Mouse (Mus musculus) E14TG2a.4 (cell line): Measurements from ENCODE around the gene Hoxd4.

Experiments used
- H3K27me3 ChIP-seq: 2 replicates; pipeline ENCODE4 v1.6.1; 2014; ENCODE audit warnings: low read length, control low read depth; ENCODE audit not compliant: insufficient read depth
- H3K36me3 ChIP-seq: 2 replicates; pipeline ENCODE4 v1.6.1; 2014; ENCODE audit warnings: low read length, control low read depth; ENCODE audit not compliant: insufficient read depth
- H3K4me1 ChIP-seq: replicated peaks from 2 replicates; pipeline ENCODE4 v1.6.1; 2014; ENCODE audit warnings: low read depth, low read length, control low read depth
- H3K4me3 ChIP-seq: replicated peaks from 2 replicates; pipeline ENCODE4 v1.5.1; 2014; ENCODE audit warnings: mild to moderate bottlenecking, low read length
- H3K9me3 ChIP-seq: 2 replicates; pipeline ENCODE4 v1.6.1; 2014; ENCODE audit warnings: low read length, control low read depth
- CTCF ChIP-seq: conservative IDR thresholded peaks from 2 replicates; pipeline ENCODE4 v1.5.1; 2014; ENCODE audit warnings: low read length
- NANOG ChIP-seq: IDR thresholded peaks from 2 replicates; pipeline ENCODE4 v1.6.1; 2014; ENCODE audit warnings: borderline replicate concordance, low read length, mixed read lengths
- POU5F1 ChIP-seq: IDR thresholded peaks from 2 replicates; pipeline ENCODE4 v1.6.1; 2014; ENCODE audit warnings: low read length, borderline replicate concordance

The Hoxd4 gene

GRCm38 (mm10) chr2:74714881-74715280 lies 3.2 kb downstream of the Hoxd4 start:
- Histone ChIP-seq H3K9me3 (no peaks in the 10 kb centered on the region), H3K4me1 (peaks cover 40% of the 10 kb centered on the region), H3K27me3 (peaks cover 93% of the 10 kb centered on the region), H3K36me3 (no peaks in the 10 kb centered on the region), H3K4me3 (no peak overlapping the region)
- TF ChIP-seq NANOG: no peak
- TF ChIP-seq POU5F1: no peak
- no peak for TF ChIP-seq CTCF

DNA sequence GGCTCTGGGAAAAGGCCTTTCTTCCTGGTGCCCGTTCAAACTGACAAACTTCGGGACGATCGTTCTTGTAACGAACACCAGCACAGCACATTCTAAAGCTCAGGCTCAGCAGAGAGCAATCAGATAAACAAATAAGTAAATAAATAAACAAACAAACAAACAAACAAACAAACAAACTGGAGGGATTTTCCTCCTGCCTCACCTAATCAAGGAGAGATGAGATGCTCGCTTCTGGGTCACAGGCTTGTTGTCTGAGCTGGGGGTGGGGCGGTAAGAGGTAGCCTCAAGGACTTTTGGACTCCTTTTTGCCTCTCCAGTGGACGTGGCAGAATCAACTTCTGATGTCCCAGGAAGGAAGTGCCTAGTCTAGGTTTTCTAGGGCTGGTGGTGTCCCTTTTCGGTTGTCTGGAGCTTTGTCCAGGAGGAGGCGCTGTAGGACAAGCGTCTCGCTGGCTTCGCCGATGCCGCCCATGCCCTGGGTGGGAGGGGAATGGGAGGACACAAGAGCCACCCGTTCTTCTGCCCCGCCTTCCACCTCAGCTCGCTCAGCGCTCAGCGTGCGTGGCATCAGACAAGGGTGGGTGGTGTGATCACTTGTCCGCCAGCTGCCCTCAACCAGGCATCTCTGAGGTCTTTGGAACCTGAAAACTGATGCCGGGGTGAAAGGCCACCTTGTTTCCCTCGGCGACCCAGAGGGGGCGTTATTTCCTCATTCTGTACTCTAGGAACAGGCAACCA lies 3.9 kb downstream of the Hoxd4 start:
- Histone ChIP-seq H3K4me3 (peak overlapping the region; percentile 55), H3K27me3 (peaks cover 89% of the 10 kb centered on the region), H3K9me3 (no peaks in the 10 kb centered on the region), H3K4me1 (peaks cover 48% of the 10 kb centered on the region), H3K36me3 (no peaks in the 10 kb centered on the region)
- TF ChIP-seq POU5F1: no peak
- peak; percentile 39 for TF ChIP-seq CTCF

DNA sequence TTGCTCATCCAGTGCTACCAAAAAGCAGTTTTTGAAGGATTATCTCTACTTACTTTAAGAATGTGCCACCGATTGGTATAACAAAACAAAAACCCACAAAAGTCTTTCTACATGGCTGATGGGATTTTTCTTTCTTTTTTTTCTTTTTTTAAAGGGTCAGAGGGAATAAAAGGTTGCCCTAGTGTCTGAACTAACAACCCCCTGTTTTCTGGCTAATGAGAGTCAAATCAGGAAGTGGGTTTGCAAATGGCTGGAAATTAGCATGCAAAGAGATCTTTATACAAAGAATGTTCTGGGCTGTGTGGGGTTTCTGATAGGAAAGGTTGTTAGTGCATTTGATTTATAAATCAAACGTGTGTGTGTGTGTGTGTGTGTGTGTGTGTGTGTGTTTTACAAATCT lies 8.7 kb downstream of the Hoxd4 start:
- H3K4me1 ChIP-seq: peaks cover 47% of the 10 kb centered on the region
- H3K27me3 ChIP-seq: peaks cover 89% of the 10 kb centered on the region
- no peaks in the 10 kb centered on the region for H3K36me3 ChIP-seq
- 0 out of 2 replicates have a peak, but pooled peaks cover 2% of the 10 kb centered on the region for H3K9me3 ChIP-seq
- TF ChIP-seq CTCF (no peak), POU5F1 (no peak), NANOG (no peak)
- no peak overlapping the region for H3K4me3 ChIP-seq

DNA sequence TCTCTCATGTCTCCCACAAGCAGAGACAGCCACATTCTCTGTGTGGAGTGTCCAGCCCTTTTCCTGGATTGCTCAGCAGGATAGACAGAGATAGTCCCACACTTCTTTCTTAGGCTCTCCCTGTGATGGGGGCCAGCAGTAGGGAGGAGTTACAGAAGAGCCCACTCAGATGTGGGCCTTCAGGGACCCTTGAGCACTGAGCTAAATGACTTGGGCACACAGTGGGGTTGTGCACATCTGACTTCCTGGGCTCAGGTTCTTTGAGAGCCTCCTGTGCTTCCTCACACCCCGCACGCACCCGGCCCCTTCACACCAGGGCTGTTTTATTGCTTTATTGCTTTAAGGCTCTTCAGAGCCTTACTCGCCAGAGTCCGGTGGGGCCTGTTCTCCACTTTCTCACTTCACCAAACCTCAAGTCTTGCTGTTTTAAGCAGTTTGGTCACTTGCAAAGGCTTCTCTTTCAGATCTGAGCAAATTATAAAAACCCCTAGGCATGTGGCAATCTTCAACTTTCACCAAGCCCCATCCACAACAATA lies 9.3 kb downstream of the Hoxd4 start:
- 0 out of 2 replicates have a peak, but pooled peaks cover 2% of the 10 kb centered on the region for H3K9me3 ChIP-seq
- peaks cover 92% of the 10 kb centered on the region for H3K27me3 ChIP-seq
- H3K4me3 ChIP-seq: no peak overlapping the region
- H3K36me3 ChIP-seq: no peaks in the 10 kb centered on the region
- peaks cover 43% of the 10 kb centered on the region for H3K4me1 ChIP-seq
- no peak for TF ChIP-seq POU5F1
- no peak for TF ChIP-seq CTCF
- no peak for TF ChIP-seq NANOG

DNA sequence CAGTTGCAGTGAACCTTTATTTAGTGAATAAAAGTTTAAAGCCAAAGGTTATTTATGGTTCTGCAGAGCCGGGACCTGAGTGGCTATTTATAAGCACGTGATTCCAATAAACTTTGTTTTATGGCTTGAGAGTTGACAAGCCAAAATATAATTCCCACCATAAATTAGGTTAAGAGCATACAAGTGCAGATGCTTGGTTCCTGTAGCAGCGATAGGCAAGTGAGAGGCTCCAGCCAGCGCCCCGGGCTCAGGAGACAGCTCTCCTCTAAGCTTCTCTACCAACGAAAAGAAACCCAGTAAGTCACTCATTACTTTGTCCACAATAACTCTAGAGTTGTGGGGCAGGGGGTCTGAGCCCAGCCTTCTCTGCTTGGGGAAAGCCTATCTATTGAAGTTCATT lies 10.2 kb downstream of the Hoxd4 start:
- H3K4me1 ChIP-seq: peaks cover 44% of the 10 kb centered on the region
- H3K9me3 ChIP-seq: 0 out of 2 replicates have a peak, but pooled peaks cover 2% of the 10 kb centered on the region
- TF ChIP-seq POU5F1: no peak
- TF ChIP-seq CTCF: no peak
- no peak for TF ChIP-seq NANOG
- H3K36me3 ChIP-seq: no peaks in the 10 kb centered on the region
- H3K4me3 ChIP-seq: no peak overlapping the region
- peaks cover 93% of the 10 kb centered on the region for H3K27me3 ChIP-seq

- no peak for TF ChIP-seq NANOG
- Histone ChIP-seq H3K27me3 (peaks cover 93% of the 10 kb centered on the region), H3K4me3 (peak overlapping the region; percentile 32), H3K36me3 (no peaks in the 10 kb centered on the region), H3K4me1 (peaks cover 46% of the 10 kb centered on the region), H3K9me3 (0 out of 2 replicates have a peak, but pooled peaks cover 2% of the 10 kb centered on the region)
Observed at GRCm38 (mm10) chr2:74722949-74723348, 11.2 kb downstream of the Hoxd4 start.

DNA sequence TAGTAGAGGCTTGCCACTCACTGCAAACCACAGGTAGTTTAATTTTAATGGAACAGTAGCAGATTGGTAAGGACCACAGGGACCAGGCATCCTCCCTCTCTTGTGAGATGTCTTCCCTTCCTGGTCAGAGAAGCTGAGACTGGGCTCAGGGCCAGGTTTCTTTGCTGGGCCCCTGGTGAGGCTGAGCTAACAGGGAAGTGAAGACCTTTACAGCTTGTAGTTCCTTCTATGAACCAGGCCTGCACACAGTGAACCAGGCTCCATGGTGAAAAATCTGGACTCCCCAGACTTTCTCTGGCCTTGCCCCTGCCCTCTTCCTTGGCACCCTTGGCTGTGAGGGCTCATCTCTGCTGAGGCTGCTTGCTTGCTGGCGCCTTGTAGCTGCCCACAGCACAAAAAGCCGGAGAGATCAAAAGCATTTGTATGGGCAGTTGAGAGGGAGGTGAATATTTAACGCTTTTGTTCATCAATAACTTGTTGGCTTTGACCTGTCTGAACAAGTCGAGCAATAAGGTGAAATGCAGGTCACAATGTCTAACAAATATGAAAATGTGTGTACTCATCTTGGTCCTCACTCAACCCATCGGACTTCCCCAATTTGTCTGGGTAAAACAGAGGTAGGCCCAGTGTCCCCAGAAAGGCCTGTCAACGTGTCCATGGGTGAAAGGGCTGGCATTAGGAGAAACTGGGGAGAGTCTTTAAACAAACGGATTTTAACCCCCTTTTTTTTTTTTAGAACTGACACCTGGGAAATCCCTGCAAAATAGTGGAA lies 12.7 kb downstream of the Hoxd4 start:
- TF ChIP-seq CTCF (no peak), POU5F1 (no peak), NANOG (no peak)
- H3K4me3 ChIP-seq: no peak overlapping the region
- 0 out of 2 replicates have a peak, but pooled peaks cover 2% of the 10 kb centered on the region for H3K9me3 ChIP-seq
- peaks cover 52% of the 10 kb centered on the region for H3K4me1 ChIP-seq
- no peaks in the 10 kb centered on the region for H3K36me3 ChIP-seq
- peaks cover 95% of the 10 kb centered on the region for H3K27me3 ChIP-seq

DNA sequence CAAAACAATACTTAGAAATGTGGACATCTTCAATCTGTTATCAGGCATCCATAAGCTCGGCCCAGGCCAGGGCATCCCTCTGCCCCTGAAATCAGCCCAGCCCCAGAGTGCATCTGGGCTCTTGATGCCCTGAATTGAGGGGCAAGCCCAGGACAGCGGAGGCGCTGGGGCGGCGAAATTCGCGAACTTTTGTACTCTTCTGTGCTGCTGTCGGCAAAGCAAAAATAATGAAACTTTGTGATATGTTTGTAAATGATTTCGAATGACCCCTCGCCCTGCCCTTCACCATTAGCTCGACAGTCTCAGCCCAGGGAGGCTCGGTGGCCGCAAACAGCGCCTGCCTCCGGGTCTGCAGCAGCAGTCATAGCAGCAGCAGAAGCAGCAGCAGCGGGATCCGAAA lies 13.4 kb downstream of the Hoxd4 start:
- Histone ChIP-seq H3K27me3 (peaks cover 93% of the 10 kb centered on the region), H3K4me1 (peaks cover 45% of the 10 kb centered on the region), H3K9me3 (0 out of 2 replicates have a peak, but pooled peaks cover 2% of the 10 kb centered on the region), H3K36me3 (no peaks in the 10 kb centered on the region), H3K4me3 (no peak overlapping the region)
- TF ChIP-seq NANOG (no peak), POU5F1 (no peak), CTCF (no peak)
